Mouse (Mus musculus): ENCODE data around the gene Dnah3. TPM values are rescaled to one million over a fixed set of nuclear protein-coding genes. Genes with fewer than 3 reads are reported as not detected.
A peak's percentile ranks its signal among the peaks of the same experiment; 100 is the strongest.

Gene Dnah3
- polyA plus RNA-seq, 1 experiment from 2014 or later = not detected

DNA sequence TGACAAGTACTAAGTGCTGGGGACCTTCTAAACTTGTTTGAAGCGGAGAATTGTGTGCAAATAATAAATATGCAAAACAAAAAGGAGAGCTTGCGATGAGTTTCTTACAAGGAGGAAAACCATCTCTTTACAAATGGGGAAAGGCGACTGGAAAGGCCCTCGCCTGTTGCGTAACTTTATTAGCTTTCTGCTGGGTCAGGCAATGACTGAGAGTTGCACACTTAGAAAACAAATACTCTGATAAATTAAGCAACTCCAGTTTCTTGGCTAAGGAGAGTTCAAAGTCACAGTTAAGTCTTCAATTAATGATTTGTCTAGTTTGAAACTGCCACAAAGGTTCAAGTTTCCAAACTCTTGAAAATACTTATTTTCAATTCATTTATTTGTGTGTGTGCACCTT lies 214.7 kb downstream of the Dnah3 start:
- Histone ChIP-seq H3K4me2 (replicated peaks; ENCODE audit: low read depth) (peak overlapping the region; percentile 9; the same call in 1 of the 2 replicates), H3K9me3 (ENCODE audit: control insufficient read depth) (no peaks in the 10 kb centered on the region), H3K4me3 (ENCODE audit: low read depth, low read length) (no peak overlapping the region), H3K27me3 (replicated peaks; ENCODE audit: control insufficient read depth, insufficient read depth, low read length) (no peaks in the 10 kb centered on the region), H3K9ac (ENCODE audit: low read depth, low read length) (no peak overlapping the region), H3K27ac (ENCODE audit: low read depth, low read length) (no peak overlapping the region; the same call in none of the 2 replicates), H3K4me1 (replicated peaks; ENCODE audit: control insufficient read depth, insufficient read depth, low read length) (peaks cover 13% of the 10 kb centered on the region; the same call in 1 of the 2 replicates), H3K36me3 (ENCODE audit: control insufficient read depth, insufficient read depth) (peaks cover 2% of the 10 kb centered on the region; the same call in 1 of the 2 replicates)
- TF ChIP-seq CTCF (IDR thresholded peaks at IDR 0.05; ENCODE audit: low read depth) = no peak
- 31% methylated on average over 5 of the region's 5 CpGs for WGBS
- peak; percentile 69 for ATAC-seq

DNA sequence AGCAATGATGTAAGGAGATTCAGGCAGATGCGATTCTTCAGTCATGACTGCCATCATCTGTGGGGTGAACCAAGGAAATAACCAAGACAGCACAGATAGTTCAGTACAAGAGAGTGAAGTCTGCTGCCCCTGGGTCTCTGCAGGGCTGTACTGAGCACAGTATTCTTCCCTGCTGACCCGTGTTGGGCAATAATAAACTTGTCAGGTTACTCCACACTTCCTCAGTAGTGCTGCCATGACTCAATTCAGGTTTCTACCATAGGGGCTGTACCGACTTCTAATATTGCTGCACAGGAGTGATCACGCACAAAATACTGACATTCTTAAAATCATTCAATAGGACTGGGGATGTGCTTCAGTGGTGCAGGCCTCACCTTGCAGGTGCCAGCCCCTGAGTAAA lies 215.9 kb downstream of the Dnah3 start:
- no peak overlapping the region for H3K9ac ChIP-seq (ENCODE audit: low read depth, low read length)
- H3K4me2 ChIP-seq (replicated peaks; ENCODE audit: low read depth) = no peak overlapping the region
- ATAC-seq = 0 out of 2 replicates have a peak, but pooled peaks have one; percentile 36
- peaks cover 2% of the 10 kb centered on the region; the same call in 1 of the 2 replicates for H3K36me3 ChIP-seq (ENCODE audit: control insufficient read depth, insufficient read depth)
- TF ChIP-seq CTCF (IDR thresholded peaks at IDR 0.05; ENCODE audit: low read depth) = no peak
- H3K27me3 ChIP-seq (replicated peaks; ENCODE audit: control insufficient read depth, insufficient read depth, low read length) = no peaks in the 10 kb centered on the region
- H3K4me3 ChIP-seq (ENCODE audit: low read depth, low read length) = no peak overlapping the region
- no peak overlapping the region; the same call in 1 of the 2 replicates for H3K27ac ChIP-seq (ENCODE audit: low read depth, low read length)
- H3K9me3 ChIP-seq (ENCODE audit: control insufficient read depth) = no peaks in the 10 kb centered on the region
- peaks cover 13% of the 10 kb centered on the region; the same call in 1 of the 2 replicates for H3K4me1 ChIP-seq (replicated peaks; ENCODE audit: control insufficient read depth, insufficient read depth, low read length)
- 77% methylated on average over 4 of the region's 4 CpGs for WGBS

DNA sequence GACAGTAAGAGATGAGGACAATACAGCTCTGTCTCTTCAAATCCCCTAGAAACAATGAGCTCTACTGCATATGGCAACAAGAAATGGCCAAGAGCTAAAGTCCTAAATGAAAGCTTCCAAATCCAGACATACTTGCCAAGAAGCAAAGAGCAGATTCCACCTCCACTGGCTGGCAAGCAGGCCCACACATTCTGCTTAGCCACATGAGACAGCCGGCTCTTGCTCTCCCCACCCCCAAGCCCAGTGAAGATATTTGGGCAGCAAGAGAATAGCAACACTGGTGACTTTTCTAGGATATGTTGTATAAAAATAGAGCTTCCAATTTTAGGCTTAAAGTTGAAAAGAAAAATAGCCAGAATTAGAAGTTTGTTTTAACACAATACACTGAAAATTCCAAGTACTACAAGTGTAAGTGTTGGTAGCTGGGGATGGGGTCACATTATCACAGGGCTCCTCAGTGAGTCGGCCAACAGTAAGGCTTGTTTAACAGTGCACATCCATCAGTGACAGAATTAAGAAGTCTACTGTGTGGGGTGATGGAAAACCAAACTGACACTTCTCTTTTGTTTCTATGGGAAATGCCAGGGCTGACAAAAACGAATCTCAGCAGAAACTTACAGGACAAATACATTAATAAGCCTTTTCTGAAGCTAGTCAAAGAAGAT lies 219.2 kb downstream of the Dnah3 start:
- no peak for ATAC-seq
- Histone ChIP-seq H3K4me1 (replicated peaks; ENCODE audit: control insufficient read depth, insufficient read depth, low read length) (peaks cover 10% of the 10 kb centered on the region; the same call in 1 of the 2 replicates), H3K9ac (ENCODE audit: low read depth, low read length) (no peak overlapping the region), H3K27ac (ENCODE audit: low read depth, low read length) (no peak overlapping the region), H3K4me2 (replicated peaks; ENCODE audit: low read depth) (no peak overlapping the region), H3K9me3 (ENCODE audit: control insufficient read depth) (no peaks in the 10 kb centered on the region), H3K27me3 (replicated peaks; ENCODE audit: control insufficient read depth, insufficient read depth, low read length) (no peaks in the 10 kb centered on the region), H3K4me3 (ENCODE audit: low read depth, low read length) (no peak overlapping the region), H3K36me3 (ENCODE audit: control insufficient read depth, insufficient read depth) (peaks cover 2% of the 10 kb centered on the region; the same call in 1 of the 2 replicates)
- WGBS = 67% methylated on average over 3 of the region's 3 CpGs
- TF ChIP-seq CTCF (IDR thresholded peaks at IDR 0.05; ENCODE audit: low read depth) = no peak

DNA sequence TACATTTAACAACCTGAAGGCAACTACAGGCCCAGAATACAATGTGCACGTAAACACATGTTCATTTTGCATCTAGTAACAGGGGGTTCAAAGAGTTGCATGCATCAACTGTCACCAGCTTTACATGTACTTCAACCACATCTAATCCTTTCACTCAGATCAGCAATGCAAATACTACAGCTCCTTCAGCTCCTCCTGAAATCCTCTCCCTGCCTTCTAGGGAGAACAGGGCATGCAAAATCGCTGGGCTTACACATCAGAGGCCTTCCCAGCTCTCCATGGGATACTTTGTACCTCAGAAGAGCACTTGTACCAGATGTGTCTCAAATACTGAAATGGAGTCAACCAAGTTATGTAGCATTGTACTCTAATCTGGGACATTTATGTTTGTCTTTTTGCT lies 222.0 kb downstream of the Dnah3 start:
- 67% methylated on average over 2 of the region's 2 CpGs for WGBS
- H3K27ac ChIP-seq (ENCODE audit: low read depth, low read length) = no peak overlapping the region
- ATAC-seq = no peak
- no peak overlapping the region for H3K4me2 ChIP-seq (replicated peaks; ENCODE audit: low read depth)
- no peak overlapping the region for H3K9ac ChIP-seq (ENCODE audit: low read depth, low read length)
- TF ChIP-seq CTCF (IDR thresholded peaks at IDR 0.05; ENCODE audit: low read depth) = no peak
- no peak overlapping the region for H3K4me3 ChIP-seq (ENCODE audit: low read depth, low read length)
- no peaks in the 10 kb centered on the region for H3K4me1 ChIP-seq (replicated peaks; ENCODE audit: control insufficient read depth, insufficient read depth, low read length)
- H3K36me3 ChIP-seq (ENCODE audit: control insufficient read depth, insufficient read depth) = peaks cover 11% of the 10 kb centered on the region; the same call in 1 of the 2 replicates
- H3K9me3 ChIP-seq (ENCODE audit: control insufficient read depth) = no peaks in the 10 kb centered on the region
- H3K27me3 ChIP-seq (replicated peaks; ENCODE audit: control insufficient read depth, insufficient read depth, low read length) = no peaks in the 10 kb centered on the region

Other genes starting within 250 kb of the Dnah3 start
- 11.8 and 12.5 TPM in 2 replicates for gene Lyrm1, start 199.4 kb downstream of the Dnah3 start, polyA plus RNA-seq (2015; fragmentation: Nextera tagmentation; extraction: Ambion mirVana)
- 11.9 and 15.8 TPM in 2 replicates for gene Dcun1d3, start 199.0 kb downstream of the Dnah3 start, polyA plus RNA-seq (2015; fragmentation: Nextera tagmentation; extraction: Ambion mirVana)
- gene Tmem159, start 7.1 kb upstream of the Dnah3 start, polyA plus RNA-seq (2015; fragmentation: Nextera tagmentation; extraction: Ambion mirVana) = 21.6 and 22.9 TPM in 2 replicates
- gene Zp2, start 50.0 kb upstream of the Dnah3 start, polyA plus RNA-seq (2015; fragmentation: Nextera tagmentation; extraction: Ambion mirVana) = 0.18 and 0.31 TPM in 2 replicates
- gene Anks4b, start 78.6 kb upstream of the Dnah3 start, polyA plus RNA-seq (2015; fragmentation: Nextera tagmentation; extraction: Ambion mirVana) = 23.0 and 29.2 TPM in 2 replicates
- gene Crym, start 106.8 kb upstream of the Dnah3 start, polyA plus RNA-seq (2015; fragmentation: Nextera tagmentation; extraction: Ambion mirVana) = 1.9 TPM in 2 replicates
- 0.60 and 0.83 TPM in 2 replicates for gene Abca14, start 108.7 kb upstream of the Dnah3 start, polyA plus RNA-seq (2015; fragmentation: Nextera tagmentation; extraction: Ambion mirVana)
- gene Abca15, start 233.4 kb upstream of the Dnah3 start, polyA plus RNA-seq (2015; fragmentation: Nextera tagmentation; extraction: Ambion mirVana) = not detected in 2 replicates

All from intestine, postnatal 0 days (tissue).